Mouse (Mus musculus) kidney, postnatal 25 days (tissue): ENCODE results near the gene Parp3.

Source experiments
- DNase-seq, 2 experiments: peaks; one replicate each; pipeline ENCODE4 v3.0.0; 2021; ENCODE audit warnings: mixed read lengths in 2 of 2

Parp3 gene

DNA sequence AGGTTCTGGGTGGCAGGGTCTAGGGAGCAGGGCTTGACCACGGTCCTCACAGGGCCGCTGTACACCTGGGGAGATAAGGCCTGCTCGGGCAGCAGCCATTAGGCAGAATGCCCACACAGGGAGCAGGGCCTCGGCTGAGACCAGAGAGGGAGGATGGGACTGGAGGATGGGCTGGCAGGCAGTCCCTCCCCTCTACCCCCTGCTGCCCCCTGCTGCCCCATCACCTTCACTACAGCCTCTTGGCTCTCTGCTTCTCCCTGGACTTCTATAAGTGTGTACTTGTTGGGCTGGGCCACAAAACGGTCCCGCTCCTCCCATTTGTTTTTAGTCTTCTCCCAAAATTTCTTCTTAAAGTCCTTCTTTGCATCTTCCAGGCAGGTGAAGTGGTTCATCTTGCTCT lies 2.3 kb downstream of the Parp3 start:
- DNase-seq, result peak; percentile 70 to 86

DNA sequence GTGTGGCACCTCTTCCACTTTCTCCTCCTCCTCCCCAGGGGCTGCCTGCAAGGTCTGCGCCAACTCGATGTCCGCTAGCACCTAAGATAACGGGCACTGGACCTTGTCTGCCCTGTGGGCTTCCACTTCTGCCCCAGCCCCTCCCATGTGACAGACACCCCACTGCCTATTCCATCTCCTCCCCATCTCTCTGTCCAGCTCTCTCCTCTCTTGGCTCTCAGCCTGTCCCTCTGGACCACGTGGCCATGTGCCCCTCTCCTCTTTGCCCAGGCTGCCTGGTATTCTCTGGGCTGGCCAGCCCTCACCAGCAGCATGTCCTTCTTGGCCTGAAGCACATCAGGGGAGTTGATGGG lies 3.0 kb downstream of the Parp3 start:
- DNase-seq, result no peak

DNA sequence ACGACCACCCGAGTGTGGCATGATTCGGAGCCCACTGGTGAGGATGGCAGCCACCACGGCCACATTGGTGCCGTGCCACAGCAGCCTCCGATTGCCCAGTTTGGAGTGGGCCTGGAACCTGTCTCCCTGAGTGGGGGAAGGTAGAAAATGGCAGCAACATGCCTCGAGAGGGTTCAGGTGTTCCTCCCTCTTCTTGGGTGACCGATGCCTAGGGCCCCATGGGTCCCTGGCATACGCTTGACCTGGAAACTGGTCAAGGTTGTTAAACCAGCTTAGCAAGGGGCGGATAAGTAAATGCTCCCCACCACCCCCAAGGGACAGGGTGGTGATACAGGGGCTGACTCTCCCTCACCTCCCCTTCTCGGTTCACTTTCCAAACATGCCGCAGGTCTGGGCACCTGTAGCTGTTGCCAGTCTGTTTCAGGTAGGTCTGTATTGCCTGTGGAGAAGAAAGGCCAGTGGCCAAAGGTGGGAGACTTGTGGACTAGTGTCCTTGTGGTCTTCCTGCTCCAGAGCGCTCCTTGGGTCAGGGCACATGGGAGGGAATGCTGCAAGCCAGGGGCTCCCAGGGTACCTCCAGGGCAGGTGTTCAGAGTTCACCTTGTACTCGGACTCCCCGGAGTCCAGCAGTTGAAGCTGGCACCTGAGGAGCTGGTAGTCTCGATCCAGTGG lies 3.5 kb downstream of the Parp3 start:
- peak; percentile 48 to 89 for DNase-seq

DNA sequence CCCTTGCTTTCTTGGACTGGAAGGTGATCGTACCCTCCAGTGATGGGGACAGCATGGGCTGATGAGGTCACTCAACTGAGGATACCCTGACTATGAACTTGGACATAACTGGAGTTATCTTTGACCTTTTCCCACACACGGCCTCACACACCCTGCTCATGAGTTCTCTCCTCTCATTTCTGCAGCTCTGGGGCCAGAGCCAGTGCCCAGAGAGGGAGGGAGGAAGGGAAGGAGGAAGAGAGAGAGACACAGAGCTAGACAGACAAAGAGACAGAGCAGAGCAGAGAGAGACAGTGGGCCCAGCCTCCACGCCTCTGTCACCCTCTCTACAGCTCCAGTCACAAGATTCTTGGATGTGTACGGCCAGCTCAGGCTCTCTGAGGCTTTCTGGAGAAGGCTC lies 4.4 kb downstream of the Parp3 start:
- DNase-seq, result peak in 1 of 2 experiments; percentile 41

DNA sequence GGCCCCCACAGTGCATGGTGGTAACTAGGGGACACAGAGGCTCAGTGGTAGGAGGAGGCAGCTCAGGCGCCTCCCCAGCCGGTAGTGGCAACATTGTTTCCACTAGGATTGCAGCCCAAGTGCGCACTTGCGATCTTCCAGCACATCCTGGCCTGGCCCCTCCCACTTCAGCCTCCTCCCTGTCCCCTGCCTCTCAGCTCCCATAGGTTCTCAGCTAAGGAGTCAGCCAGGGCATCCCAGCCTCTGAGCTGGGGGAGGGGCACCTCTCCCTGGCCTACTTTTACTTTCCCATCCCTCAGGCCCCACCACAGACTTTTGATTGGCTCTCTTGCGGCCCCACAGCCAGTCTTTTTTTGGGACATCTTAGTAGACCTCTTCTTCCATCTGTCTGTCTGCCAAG lies 4.9 kb downstream of the Parp3 start:
- DNase-seq, result peak; percentile 77 to 87

DNA sequence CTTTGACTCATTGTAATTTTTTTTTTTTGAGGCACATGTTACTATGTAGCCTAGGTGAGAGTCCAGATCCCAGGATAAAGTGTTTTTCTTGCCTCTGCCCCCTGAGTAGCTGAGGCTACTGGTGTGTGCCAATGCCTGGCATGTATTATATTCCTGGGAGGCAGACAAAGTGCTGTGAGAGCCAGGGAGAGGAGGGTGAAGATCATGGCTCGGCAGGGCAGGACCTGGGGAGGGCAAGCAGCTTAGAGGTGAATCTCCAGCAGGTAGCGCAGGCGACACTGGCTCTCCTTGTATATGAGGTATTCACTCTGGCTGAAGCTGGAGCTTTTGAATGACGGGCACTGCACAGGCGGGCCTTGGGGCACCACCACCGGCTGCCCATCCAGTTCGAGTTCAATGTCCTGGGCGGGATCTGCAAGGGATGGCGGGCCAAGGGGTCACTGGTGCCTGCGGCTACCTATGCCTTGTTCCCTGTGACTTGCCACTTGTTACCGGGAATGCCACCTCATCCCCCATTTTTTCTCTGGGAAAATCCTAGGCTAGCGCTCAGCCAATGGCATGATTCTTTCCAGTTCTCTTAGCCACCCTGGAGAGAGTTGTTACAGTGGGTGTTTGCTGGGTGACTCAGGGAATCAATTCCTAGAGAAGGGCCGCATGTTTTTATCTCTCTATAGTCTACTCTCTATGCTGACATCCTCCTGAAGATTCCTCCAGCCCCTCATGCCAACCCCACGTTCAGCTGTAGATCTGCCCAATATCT lies 5.6 kb downstream of the Parp3 start:
- DNase-seq, result peak in 1 of 2 experiments; percentile 61

DNA sequence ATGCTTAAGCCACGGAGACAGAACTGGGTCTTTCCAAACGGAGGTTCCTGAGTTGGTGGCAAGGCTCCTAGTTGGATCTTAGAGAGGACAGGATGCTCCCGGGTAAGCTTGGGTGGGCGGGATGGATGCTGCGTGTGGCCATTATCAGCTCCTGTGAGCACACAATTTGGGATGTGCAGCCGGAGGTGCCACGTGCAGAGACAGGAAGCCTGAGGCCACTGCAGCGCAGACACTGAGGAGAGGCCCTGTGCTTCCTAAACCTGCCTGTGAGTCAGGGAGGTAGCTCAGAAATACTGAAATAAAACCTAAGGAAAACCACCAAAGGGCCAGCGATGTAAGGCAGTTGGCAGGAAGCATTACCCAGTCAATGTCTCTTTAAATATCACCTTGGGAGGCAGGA lies 7.0 kb downstream of the Parp3 start:
- DNase-seq, result peak in 1 of 2 experiments; percentile 28

DNA sequence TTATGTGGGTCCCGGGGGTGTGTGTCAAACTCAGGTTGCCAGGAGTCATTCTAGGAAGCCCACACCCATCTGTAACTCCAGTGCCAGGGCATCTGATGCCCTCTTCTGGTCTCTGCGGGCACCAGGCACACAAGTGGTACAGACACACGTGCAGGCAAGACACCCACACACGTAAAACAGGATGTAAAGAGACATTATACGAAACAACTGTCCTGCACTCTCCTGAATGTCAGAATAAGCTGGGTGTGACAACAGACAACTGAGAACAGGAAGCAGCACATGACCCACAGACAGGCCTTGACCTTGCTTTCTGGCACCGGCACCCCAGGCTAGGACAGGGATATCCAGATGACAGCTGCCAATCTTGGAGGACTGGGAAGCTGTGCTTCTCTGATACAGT lies 7.4 kb downstream of the Parp3 start:
- peak in 1 of 2 experiments; percentile 44 for DNase-seq

DNA sequence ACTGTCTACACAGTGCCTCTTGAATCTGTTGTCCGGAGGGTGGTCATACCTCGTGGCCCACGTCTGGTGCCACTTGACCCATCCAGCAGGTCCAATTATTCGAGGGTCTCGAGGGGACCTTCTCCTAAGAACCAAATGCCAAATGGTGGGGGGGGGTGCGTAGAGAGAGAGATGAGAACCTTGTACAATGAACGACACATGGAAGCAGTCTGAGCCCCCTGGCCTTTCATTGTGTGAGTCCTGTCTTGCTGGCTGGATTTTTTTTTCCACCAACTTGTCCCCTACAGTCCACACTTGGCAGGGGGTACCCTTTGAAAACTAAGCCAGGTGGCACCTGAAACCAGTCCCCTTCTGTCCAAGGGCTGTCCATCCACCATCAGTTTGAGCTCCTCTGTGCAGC lies 9.0 kb downstream of the Parp3 start:
- no peak for DNase-seq

DNA sequence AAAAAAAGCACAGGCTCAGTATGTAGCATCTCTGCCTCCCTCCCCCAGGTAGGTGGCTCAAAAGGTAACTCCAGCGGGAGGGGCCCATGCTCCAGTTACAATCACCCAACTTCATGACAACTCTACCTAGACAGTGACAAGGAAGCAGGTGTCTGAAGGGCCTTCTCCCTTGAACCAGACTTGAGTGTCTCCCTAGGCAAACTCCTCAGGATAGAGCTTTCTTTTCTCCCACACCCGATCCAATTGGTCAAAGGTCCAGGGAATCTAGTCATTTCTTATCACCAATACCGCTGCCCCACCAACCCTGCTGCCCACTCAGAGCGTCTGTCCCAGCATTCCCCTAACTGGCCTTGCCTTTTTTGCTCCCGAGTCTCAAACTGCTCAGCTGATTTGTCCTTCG lies 10.0 kb downstream of the Parp3 start:
- no peak for DNase-seq

DNA sequence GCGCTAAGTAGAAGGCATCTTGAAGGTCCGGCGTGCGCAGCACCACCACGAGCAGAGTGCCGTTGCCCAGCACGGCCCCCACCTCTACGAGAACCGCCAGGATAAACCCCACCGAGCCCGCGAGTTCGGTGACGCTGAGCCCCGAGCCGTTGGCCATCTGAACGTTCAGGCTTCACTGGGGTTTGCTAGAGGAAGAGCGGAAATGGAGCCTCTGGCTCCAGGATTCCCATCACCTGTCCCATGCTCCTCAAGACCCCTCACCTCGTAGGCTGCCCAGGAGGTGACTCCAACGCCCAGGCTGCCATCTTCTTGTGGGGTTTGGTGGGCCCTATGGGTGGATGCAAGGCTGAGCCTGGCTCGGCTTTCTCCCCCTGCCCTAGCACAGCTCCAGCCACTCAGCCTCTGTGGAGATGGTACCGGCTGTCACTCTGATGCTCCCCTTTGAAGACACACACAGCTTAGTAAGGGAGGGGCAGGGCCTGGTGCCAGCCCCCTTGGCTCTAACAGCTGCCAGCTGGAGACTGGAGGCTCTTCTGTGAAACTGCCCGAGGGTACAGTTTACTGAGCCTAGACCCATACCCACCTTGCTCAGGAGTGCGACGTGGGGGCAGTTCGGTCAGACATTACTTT lies 11.1 kb downstream of the Parp3 start, which contains the start of gene Gpr62:
Gene Gpr62, minus strand, starts transcription at position 368 of the 630 bp plus-strand sequence.
- no peak for DNase-seq

DNA sequence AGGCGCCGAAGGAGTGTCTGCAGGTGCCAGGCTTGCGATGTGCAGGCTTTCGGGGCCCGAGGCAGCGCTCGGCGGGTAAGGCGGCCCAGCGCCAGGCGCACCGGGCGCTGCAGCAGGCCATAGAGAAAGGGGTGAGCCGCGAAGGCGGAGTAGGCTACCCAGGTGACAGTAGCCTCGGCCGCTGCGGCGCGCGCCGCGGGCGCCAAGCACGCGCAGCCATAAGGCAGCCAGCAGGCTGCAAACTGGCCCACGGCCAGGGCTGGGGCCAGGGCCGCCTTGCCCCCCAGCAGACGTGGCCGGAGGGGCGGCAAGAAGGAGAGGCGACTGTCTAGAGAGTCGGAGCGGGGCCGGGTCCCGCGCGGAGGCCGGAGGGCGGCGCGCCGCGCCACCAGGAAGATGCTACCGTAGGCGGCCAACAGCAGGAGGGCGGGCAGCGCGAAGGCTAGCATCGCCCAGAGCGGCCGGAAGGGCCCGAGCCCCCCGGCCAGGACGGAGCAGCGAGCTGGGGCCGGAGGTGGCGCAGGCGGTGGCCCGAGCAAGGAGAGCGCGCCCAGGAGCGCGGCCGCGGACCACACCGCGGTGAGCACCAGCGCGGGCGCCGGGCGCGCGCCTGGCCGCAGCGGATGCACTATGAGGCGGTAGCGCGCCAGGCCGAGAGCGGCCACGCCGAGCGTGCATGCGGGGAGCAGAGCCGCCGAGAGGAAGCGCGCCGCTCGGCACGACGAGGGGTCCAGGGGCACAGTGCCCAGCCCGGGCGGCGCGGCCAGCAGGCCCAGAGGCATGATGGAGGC lies 11.8 kb downstream of the Parp3 start:
- DNase-seq, result peak; percentile 53 to 77

DNA sequence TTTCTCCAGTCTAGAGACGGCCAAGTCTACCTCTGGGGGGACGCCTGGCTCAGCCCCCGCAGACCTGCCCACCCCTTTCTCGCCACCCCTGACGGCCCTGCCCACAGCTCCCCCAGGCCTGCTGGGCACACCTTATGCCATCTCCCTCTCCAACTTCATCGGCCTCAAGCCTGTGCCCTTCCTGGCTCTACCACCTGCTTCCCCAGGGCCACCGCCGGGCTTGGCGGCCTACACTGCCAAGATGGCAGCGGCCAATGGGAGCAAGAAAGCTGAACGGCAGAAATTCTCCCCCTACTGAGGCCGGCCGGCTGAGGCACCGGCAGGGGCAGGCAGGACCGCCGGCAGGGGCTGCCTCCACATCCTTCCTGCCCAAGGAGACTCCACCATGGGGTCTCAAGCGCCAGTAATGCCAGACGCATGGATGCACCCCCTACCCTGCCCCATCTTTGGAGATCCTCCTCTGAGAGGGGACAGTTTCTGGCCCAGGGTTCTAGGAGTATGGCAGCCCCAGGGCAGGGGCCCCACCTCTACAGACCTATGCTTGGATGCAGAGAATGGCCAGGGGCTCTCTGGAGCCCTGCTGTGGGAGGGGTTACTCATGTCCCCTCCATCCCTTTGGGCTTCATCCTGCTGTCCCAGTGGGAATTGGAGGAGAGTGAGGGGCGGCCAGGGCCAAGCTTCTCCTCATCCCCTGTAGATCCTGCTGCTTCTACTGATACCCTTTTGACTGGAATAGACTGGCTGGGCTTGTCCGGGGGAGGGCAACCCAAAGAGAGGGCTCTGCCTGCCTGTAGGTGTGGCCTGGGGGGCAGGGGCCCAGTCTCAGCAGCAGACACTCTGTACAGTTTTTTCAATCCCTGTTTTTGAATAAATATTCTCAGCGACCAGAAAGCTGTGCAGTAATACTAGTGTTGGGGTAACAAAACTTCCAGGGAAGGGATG lies 13.4 kb downstream of the Parp3 start:
- no peak for DNase-seq

DNA sequence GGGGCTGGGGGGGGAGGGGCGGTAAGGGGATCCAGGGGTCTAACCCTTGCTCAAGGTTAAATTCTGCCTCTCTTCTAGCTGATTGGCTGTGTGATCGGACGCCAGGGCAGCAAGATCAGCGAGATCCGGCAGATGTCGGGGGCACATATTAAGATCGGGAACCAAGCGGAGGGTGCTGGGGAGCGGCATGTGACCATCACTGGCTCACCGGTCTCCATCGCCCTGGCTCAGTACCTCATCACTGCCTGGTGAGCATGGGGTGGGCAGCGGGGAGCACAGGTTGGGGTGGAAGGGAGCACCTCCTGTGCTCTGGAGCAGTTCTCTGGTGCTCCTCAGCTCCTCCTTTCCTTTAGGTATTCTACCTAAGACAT lies 14.3 kb downstream of the Parp3 start:
- no peak for DNase-seq

DNA sequence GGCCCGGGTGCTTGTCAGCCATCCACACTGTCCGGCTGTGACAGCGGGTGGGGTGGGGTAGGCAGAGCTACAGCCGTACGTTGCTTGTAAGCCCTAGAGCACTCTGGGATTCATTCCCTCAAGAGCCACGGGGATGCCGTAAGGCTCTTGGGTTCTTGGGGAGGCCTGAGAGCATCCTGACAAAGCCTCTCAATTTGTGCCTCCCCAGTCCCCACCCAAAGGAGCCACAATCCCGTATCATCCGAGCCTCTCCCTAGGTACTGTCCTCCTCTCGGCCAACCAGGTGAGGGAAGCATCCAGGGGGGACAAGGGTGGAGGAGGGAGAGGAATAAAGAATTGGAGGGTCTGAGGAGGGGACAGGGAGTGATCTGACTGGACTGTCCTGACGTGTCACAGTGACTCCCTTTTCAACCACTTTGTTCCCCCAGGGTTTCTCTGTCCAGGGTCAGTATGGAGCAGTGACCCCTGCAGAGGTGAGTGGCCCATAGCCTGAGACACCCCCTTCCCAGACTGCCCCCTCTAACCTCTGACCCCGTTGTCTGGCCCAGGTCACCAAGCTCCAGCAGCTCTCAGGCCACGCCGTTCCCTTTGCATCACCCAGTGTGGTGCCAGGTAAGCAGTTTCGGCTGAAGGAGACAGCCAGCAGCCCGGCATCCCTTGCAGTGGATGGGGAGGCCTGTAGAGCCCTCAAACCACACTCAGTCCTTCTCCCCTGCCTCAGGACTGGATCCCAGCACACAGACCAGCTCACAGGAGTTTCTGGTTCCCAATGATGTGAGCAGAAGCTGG lies 14.9 kb downstream of the Parp3 start:
- no peak for DNase-seq

DNA sequence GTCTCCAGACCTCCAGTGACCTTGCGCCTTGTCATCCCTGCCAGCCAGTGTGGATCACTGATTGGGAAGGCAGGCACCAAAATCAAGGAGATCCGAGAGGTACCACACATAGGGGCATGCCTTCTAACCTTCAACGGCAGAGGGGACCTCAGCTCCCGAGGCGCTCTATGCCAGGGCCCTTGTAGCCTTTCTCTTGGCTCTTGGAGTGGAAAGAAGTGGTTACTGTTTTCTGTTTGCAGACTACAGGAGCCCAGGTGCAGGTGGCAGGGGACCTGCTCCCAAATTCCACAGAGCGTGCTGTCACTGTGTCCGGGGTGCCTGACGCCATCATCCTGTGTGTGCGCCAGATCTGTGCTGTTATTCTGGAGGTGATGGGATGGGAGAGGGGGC lies 15.7 kb downstream of the Parp3 start:
- DNase-seq, result no peak

DNA sequence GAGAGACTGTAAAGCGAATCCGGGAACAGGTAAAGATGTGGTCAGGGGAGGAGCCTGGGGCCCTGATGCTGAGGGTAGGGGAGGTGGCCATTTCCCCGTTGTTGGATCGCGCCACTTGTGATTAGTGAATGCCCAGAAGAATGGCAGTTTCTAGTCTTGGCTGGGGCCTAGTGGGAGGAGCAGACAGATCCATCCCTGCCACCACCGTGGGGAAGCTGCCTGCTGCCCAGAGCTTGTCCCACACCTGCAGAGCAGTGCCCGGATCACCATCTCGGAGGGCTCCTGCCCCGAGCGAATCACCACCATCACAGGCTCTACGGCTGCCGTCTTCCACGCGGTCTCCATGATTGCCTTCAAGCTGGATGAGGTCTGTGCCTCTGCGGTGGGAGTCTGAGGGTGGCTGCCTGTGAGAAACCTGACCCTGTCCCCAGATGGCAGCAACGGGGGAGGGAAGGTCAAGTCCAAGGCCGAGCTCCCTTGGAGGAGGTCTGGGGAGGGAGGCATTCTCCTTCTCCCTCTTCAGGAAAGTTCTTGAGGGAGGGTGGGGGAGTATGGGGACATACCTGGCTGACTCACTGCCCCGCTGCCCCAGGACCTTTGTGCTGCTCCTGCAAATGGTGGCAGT lies 16.2 kb downstream of the Parp3 start:
- DNase-seq, result no peak

DNA sequence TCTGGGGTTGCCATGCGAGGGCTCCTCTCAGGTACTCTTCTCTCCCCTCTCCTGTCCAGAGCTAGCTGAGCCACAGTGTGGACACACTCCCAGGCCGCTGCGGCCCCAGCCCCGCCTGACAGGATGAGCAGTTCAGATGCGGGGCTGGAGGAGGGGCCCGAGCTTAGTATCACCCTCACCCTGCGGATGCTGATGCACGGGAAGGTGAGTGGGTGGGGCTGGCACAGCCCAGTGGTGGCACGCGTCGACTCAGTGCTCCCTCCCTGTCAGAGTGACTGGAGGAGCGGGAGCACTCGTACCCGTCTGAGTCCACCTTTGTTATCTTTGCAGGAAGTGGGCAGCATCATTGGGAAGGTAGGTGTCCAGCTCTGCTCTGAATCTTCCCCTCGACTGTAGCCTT lies 16.8 kb downstream of the Parp3 start:
- DNase-seq, result no peak

DNA sequence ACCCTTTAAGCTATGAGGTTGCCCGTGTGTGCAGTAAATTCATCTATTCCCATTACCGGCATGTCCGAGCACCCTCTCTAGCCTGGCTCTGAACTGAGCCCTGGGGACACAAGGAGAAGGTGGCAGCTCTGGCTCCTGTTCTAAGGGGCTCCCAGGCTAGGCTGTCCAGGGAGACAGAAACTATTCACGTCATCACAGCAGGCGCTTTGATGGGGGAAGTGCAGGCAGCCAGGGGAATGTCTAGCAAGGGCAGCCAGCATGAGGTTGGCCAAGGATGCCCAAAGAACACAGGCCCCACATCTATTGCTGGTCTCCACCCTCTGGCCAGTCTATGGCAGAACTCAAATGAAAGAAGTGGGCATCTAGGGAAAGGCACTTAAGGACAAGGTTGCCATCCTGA lies 18.8 kb downstream of the Parp3 start:
- no peak for DNase-seq

DNA sequence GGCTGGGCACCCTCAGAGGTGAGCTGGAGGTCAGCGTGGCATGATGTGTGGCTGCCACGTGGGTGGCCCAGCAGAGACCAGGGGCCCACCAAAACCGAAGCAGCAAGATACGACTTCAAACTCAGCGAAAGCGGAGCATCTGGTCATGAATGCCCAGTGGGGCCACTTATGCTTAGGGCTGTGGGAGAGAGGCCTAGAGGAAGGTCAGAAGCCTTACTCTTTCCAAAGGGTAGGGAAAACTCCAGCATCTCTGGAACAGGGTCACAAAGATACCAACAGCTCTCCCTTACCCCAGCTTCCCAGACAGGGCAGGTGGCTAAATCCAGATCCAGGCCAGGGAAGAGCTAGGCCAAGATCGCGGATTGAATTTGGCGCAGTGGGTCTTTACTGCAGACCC lies 19.6 kb downstream of the Parp3 start:
- DNase-seq, result no peak
